Mouse (Mus musculus) CD4-positive, CD25-positive, alpha-beta regulatory T cell, adult 4 months (primary cell): ENCODE results near the gene Prkcsh. TPM values are rescaled to one million over a fixed set of nuclear protein-coding genes. Genes with fewer than 3 reads are reported as not detected.
A peak's percentile ranks its signal among the peaks of the same experiment; 100 is the strongest.

Source experiments
- ATAC-seq: one replicate; pipeline ENCODE4 v1.8.0; 2017
- polyA plus RNA-seq, 2 experiments: library from polyadenylated mRNA; unstranded; fragments of 100-300 nt; shearing (Covaris generic); gene quantifications; one replicate each; pipeline ENCODE4 v1.2.1; 2017

Gene Prkcsh
- polyA plus RNA-seq, 2 experiments from 2014 or later = 31.5 to 37.6 TPM

- ATAC-seq = no peak
Measured at GRCm38 (mm10) chr9:22049721-22050270, 47.2 kb downstream of the Prkcsh start.

- ATAC-seq = no peak
Measured at GRCm38 (mm10) chr9:22050351-22050889, 47.8 kb downstream of the Prkcsh start.

DNA sequence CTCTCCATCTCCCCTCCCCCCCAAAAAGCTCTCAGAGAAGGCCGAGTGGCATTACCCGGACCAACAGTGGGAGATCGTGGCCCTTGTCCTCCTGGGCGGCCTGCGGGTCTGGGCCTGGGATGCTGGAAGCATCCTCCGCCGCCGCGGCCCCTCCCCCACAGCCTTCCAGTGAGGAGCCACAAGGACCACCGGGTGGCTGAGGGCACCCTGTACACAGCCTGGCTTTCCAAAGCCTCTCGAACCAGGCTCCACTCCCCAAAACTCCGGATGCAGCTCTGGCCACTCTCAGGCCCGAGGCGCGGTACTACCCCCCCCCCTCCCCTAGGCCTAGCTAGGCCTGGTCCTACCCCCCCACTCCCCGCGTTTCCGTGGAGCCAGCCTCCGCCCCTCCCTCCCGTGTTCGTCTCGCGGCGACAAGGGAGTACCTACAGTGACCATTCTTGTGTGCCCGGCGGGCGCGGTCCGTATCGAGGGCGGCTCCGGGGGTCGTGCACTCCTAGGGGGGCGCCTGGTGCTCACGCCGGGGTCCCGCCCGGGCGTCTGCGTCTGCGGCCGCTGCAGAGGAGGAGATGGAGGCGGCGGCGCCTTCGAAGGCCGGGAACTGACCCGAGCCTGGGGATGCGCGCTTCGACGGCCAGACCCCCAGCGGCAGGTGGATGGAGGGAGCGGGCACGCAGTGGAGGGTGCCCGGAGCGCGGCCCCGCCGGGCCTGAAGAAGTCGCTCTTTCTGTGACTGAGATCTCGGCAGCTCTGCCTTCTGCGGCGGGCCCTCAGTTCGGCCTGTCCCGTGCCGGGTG is 48.8 kb downstream of the Prkcsh start:
- ATAC-seq = no peak

- ATAC-seq = no peak
Measured at GRCm38 (mm10) chr9:22051958-22052254, 49.3 kb downstream of the Prkcsh start, which contains the start of gene Elavl3. Gene Elavl3, minus strand, starts transcription at chr9:22052023.

DNA sequence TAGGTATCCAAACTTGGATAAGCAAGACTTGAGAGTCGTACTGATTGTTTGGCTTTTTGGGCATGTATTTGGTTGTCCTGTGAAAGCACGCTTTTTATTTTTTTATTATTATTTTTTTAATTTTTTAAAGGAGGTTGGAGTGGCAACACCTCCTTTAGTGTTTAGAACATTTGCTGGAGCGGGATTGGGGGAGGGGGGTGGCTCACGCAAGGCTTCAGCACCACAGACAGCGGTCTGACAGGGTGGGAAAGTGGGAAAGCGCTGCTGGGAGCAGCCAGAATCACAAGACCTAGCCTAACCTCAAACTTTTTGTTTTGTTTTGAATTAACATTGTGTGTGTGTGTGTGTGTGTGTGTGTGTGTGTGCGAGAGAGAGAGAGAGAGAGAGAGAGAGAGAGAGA is 51.1 kb downstream of the Prkcsh start:
- ATAC-seq = no peak

DNA sequence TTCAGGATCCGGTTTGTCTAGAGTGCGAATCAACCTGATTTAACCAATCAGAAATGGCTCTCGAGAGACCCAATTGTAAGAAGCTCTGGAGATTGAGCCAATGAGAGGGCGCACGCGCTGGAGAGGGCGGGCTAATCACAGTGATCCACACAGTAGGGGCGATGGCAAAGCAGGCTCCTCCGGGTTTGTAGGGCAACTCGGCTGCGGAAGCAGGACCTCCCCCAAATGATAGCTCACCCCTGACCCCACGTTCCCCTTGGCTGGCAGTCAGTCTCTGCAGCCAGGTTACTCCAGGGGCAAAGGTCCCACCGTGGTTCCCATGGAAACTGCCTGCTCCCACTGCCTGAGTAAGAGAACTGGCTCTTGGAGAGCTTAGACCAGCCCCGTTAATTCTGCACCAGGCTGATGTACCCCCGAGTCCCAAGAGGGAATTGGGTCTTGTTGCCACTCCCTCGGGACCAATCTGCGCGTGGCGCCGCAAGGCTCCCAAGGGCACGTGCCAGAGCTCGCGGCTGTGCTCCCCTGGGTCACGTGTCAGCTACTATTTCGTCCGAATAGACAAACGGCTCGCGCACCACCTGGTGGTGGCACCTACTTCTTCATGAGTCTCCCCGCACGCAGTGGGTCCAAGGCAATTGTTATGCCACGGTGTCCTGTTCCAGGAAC is 51.9 kb downstream of the Prkcsh start:
- ATAC-seq = peak; percentile 82

DNA sequence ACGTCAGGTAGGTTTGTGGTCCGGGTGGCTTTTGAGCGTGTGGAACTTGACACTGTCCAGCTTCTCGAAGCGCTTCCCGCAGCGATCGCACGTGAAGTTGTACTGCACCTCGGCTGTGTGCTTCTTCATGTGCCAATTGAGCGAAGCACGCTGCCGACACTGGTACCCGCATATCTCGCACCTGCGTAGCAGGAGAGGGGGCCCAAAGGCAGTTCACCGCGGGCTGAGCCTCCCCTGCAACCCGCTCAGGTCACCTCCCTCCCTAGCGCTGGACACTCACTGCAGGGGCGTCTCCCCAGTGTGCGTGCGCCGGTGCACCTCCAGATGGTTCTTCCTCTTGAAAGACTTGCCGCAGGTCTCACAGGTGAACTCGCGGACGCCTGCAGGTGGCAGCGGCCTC is 53.1 kb downstream of the Prkcsh start:
- ATAC-seq = no peak

DNA sequence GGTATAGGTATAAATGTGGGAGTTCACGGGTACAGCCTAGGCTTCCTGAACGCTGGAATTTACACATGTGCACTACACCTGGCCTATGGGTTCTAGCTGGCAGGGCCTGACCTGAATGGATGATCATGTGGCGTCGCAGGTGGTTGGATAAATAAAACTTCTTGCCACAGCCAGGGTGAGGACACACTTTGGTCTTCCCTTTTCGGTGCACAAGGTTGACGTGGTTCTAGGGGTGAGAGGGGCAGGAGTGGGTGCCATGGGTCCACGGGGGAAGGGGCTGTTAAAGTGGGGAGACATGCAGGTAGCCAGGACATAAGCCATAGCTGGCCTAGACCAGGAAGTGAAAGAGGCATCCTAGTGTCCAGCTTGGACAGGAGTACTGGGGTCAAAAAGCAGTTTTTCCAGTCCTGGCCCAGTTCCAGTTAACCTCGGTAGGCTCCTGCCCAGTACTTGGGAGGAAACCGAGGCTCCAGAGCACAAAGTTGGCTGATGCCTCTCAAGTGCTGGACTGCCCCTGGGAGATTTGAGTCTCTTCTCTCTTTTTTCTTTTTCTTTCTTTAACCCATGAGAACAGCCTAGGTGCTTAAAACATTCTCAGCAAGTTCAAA is 53.8 kb downstream of the Prkcsh start:
- no peak for ATAC-seq

DNA sequence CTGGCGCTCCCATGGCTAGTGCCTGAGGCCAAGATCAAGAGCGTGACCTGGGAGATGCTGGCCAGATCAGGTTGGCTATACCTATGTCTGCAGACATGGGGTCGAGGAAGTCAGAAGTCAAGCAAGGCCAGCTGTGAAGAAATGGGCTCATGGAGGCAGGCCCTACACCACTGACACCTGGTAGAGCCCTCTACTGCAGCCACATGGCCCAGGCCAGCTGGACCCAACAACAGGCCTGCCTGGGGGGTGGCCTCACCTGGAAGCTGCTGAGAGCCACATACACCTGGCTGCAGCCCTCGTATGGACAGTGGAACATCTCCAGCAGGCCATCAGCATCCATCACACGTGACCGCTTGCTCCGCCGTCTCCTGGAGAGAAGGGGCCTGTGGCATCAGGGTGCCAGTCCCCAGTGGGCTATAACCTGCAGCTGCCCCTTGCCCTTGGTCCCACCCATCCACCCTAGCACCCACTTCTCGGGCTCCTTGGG is 54.5 kb downstream of the Prkcsh start:
- no peak for ATAC-seq

- ATAC-seq = no peak
Measured at GRCm38 (mm10) chr9:22058011-22058424, 55.4 kb downstream of the Prkcsh start.

- no peak for ATAC-seq
Measured at GRCm38 (mm10) chr9:22061339-22061738, 58.7 kb downstream of the Prkcsh start.

Other genes starting within 250 kb of the Prkcsh start
- 10 to 100 TPM in 1 of 2 experiments, 1 to 10 TPM in 1; 6.5 to 13.5 TPM for gene Spc24, start 242.5 kb upstream of the Prkcsh start, polyA plus RNA-seq
- not detected for gene Kank2, start 204.1 kb upstream of the Prkcsh start, polyA plus RNA-seq
- not detected for gene Angptl8, start 167.3 kb upstream of the Prkcsh start, polyA plus RNA-seq
- gene Dock6, start 150.2 kb upstream of the Prkcsh start, polyA plus RNA-seq = 1 to 10 TPM in 1 of 2 experiments, under 1 TPM in 1; 0.61 to 1.4 TPM
- gene Rab3d, start 84.6 kb upstream of the Prkcsh start, polyA plus RNA-seq = 10 to 100 TPM in 1 of 2 experiments, 1 to 10 TPM in 1; 8.4 to 11.3 TPM
- under 1 TPM in 1 of 2 experiments, not detected in 1; 0.94 TPM for gene Ccdc159, start 75.3 kb upstream of the Prkcsh start, polyA plus RNA-seq
- 1 to 10 TPM; 8.0 to 8.7 TPM for gene Tmem205, start 75.2 kb upstream of the Prkcsh start, polyA plus RNA-seq
- under 1 TPM; 0.28 to 0.90 TPM for gene Plppr2, start 65.8 kb upstream of the Prkcsh start, polyA plus RNA-seq
- 10 to 100 TPM in 1 of 2 experiments, 1 to 10 TPM in 1; 3.2 to 13.5 TPM for gene Swsap1, start 47.1 kb upstream of the Prkcsh start, polyA plus RNA-seq
- not detected for gene Epor, start 39.3 kb upstream of the Prkcsh start, polyA plus RNA-seq
- not detected for gene Rgl3, start 13.4 kb upstream of the Prkcsh start, polyA plus RNA-seq
- not detected for gene Ccdc151, start 172 bp upstream of the Prkcsh start, polyA plus RNA-seq
- gene Elavl3, start 49.2 kb downstream of the Prkcsh start, polyA plus RNA-seq = under 1 TPM in 1 of 2 experiments, not detected in 1; 0.07 TPM
- not detected for gene Gm49318, start 68.5 kb downstream of the Prkcsh start, polyA plus RNA-seq
- gene Zfp653, start 68.6 kb downstream of the Prkcsh start, polyA plus RNA-seq = 1 to 10 TPM; 4.7 to 7.3 TPM
- gene Ecsit, start 82.6 kb downstream of the Prkcsh start, polyA plus RNA-seq = 10 to 100 TPM; 35.8 to 55.9 TPM
- gene Cnn1, start 96.4 kb downstream of the Prkcsh start, polyA plus RNA-seq = under 1 TPM in 1 of 2 experiments, not detected in 1; 0.22 TPM
- 10 to 100 TPM; 76.4 to 95.1 TPM for gene Elof1, start 114.4 kb downstream of the Prkcsh start, polyA plus RNA-seq
- 100 to 1,000 TPM; 221 to 282 TPM for gene Acp5, start 132.9 kb downstream of the Prkcsh start, polyA plus RNA-seq
- 10 to 100 TPM; 45.4 to 48.7 TPM for gene Pigyl, start 154.0 kb downstream of the Prkcsh start, polyA plus RNA-seq
- gene Zfp872, start 185.3 kb downstream of the Prkcsh start, polyA plus RNA-seq = not detected
- gene Zfp809, start 222.9 kb downstream of the Prkcsh start, polyA plus RNA-seq = 10 to 100 TPM; 47.0 to 48.9 TPM